Mouse (Mus musculus) heart, embryonic 13.5 days (tissue): ENCODE data around the gene Ift122. TPM values are rescaled to one million over a fixed set of nuclear protein-coding genes. Genes with fewer than 3 reads are reported as not detected.

Experiments
- ATAC-seq: fragments of 200-750 bp; cut with Nextera tagmentation; 2 replicates; pipeline ENCODE4 v1.8.0; 2017; ENCODE audit warnings: moderate TSS enrichment; ENCODE audit not compliant: insufficient number of reproducible peaks, low FRiP score, low TSS enrichment; ENCODE audit errors: extremely low read depth
- H3K27ac ChIP-seq: fragments of 300-500 bp; sonication (generic); replicated peaks from 2 replicates; pipeline ENCODE4 v1.5.1; 2015; ENCODE audit warnings: moderate library complexity, mild to moderate bottlenecking, inconsistent platforms
- H3K27me3 ChIP-seq: fragments of 300-500 bp; sonication (generic); replicated peaks from 2 replicates; pipeline ENCODE4 v1.6.1; 2015; ENCODE audit warnings: mild to moderate bottlenecking, inconsistent platforms
- H3K36me3 ChIP-seq: fragments of 300-500 bp; sonication (generic); 2 replicates; pipeline ENCODE4 v1.6.1; 2015; ENCODE audit warnings: mild to moderate bottlenecking, inconsistent platforms
- H3K4me1 ChIP-seq: fragments of 300-500 bp; sonication (generic); 2 replicates; pipeline ENCODE4 v1.6.1; 2015; ENCODE audit warnings: inconsistent platforms
- H3K4me2 ChIP-seq: fragments of 300-500 bp; sonication (generic); 2 replicates; pipeline ENCODE4 v1.6.1; 2015; ENCODE audit warnings: inconsistent platforms, mild to moderate bottlenecking, moderate library complexity
- H3K4me3 ChIP-seq: fragments of 300-500 bp; sonication (generic); 2 replicates; pipeline ENCODE4 v1.5.1; 2015; ENCODE audit warnings: moderate library complexity, mild to moderate bottlenecking, inconsistent platforms
- H3K9ac ChIP-seq: fragments of 300-500 bp; sonication (generic); 2 replicates; pipeline ENCODE4 v1.6.1; 2015; ENCODE audit warnings: inconsistent platforms, mild to moderate bottlenecking, moderate library complexity
- H3K9me3 ChIP-seq: fragments of 300-500 bp; sonication (generic); 2 replicates; pipeline ENCODE4 v1.6.1; 2016; ENCODE audit warnings: inconsistent platforms
- WGBS: fragments of 180-500 bp; shearing (Covaris S2); methylation state at CpG from one replicate; pipeline ENCODE4 v1.1.7; 2015; ENCODE audit warnings: mixed read lengths; 5-methylcytosine and 5-hydroxymethylcytosine counted together
- polyA plus RNA-seq: library from polyadenylated mRNA; unstranded; fragments of >200 nt; fragmentation: Nextera tagmentation; extraction: Ambion mirVana; gene quantifications from 2 replicates; pipeline ENCODE4 v1.2.1, GENCODE M21; 2015

Ift122 gene
- polyA plus RNA-seq, 1 experiment from 2014 or later: 21.2 TPM

DNA sequence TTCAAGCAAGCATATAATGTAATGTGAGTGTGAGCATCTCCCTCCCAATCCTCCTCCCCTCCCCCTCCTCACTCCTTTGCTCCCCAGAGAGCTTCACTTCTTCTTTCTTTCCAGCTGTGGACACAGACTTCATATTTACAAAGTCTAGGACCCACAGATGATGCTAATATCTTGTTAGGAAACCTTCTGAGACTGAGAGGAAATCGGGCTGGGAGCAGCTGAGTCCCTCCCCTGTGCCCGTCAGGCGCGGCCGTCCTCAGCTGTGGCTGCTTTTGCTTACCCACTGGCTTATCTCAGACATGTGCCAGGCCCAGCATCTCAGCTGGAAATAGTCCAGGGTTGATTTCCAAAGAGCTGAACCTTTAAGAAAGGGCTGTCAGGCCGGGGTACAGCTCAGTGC is 93.1 kb downstream of the Ift122 start:
- H3K27ac ChIP-seq: peak overlapping the region; percentile 63
- 11% methylated on average over 6 of the region's 6 CpGs for WGBS
- H3K4me1 ChIP-seq: peaks cover 52% of the 10 kb centered on the region
- H3K4me3 ChIP-seq: no peak overlapping the region
- H3K4me2 ChIP-seq: 0 out of 2 replicates have a peak overlapping the region, but pooled peaks have one; percentile 3
- H3K9ac ChIP-seq: peak overlapping the region; percentile 2; the same call in 1 of the 2 replicates
- no peaks in the 10 kb centered on the region for H3K9me3 ChIP-seq
- H3K27me3 ChIP-seq: no peaks in the 10 kb centered on the region
- no peaks in the 10 kb centered on the region for H3K36me3 ChIP-seq
- ATAC-seq: no peak

GRCm38 (mm10) chr6:115954506-115955074 is 101.3 kb downstream of the Ift122 start:
- Histone ChIP-seq H3K4me1 (peaks cover 60% of the 10 kb centered on the region), H3K4me3 (no peak overlapping the region), H3K4me2 (no peak overlapping the region), H3K27ac (no peak overlapping the region), H3K36me3 (peaks cover 51% of the 10 kb centered on the region), H3K9me3 (no peaks in the 10 kb centered on the region), H3K9ac (peak overlapping the region; percentile 34; the same call in 1 of the 2 replicates), H3K27me3 (no peaks in the 10 kb centered on the region)
- no peak for ATAC-seq
- WGBS: 81% methylated on average over 9 of the region's 9 CpGs

GRCm38 (mm10) chr6:115955169-115955568 is 101.9 kb downstream of the Ift122 start:
- Histone ChIP-seq H3K4me2 (no peak overlapping the region), H3K27ac (no peak overlapping the region), H3K9me3 (no peaks in the 10 kb centered on the region), H3K4me3 (no peak overlapping the region), H3K27me3 (no peaks in the 10 kb centered on the region), H3K9ac (no peak overlapping the region), H3K36me3 (peaks cover 56% of the 10 kb centered on the region), H3K4me1 (peaks cover 63% of the 10 kb centered on the region)
- no peak for ATAC-seq
- 81% methylated on average over 4 of the region's 4 CpGs for WGBS

- peaks cover 63% of the 10 kb centered on the region for H3K4me1 ChIP-seq
- peaks cover 61% of the 10 kb centered on the region for H3K36me3 ChIP-seq
- H3K9me3 ChIP-seq: no peaks in the 10 kb centered on the region
- ATAC-seq: no peak
- no peaks in the 10 kb centered on the region for H3K27me3 ChIP-seq
- no peak overlapping the region for H3K9ac ChIP-seq
- no peak overlapping the region for H3K27ac ChIP-seq
- no peak overlapping the region for H3K4me2 ChIP-seq
- WGBS: 78% methylated on average over 11 of the region's 11 CpGs
- H3K4me3 ChIP-seq: no peak overlapping the region
Measured at GRCm38 (mm10) chr6:115955664-115956063, 102.4 kb downstream of the Ift122 start.

- Histone ChIP-seq H3K4me1 (peaks cover 63% of the 10 kb centered on the region), H3K9ac (0 out of 2 replicates have a peak overlapping the region, but pooled peaks have one; percentile 11), H3K27me3 (no peaks in the 10 kb centered on the region), H3K36me3 (peaks cover 69% of the 10 kb centered on the region), H3K4me2 (no peak overlapping the region), H3K27ac (peak overlapping the region; percentile 64), H3K4me3 (no peak overlapping the region), H3K9me3 (no peaks in the 10 kb centered on the region)
- WGBS: 76% methylated on average over 13 of the region's 13 CpGs
- no peak for ATAC-seq
Measured at GRCm38 (mm10) chr6:115956418-115956921, 103.2 kb downstream of the Ift122 start.

DNA sequence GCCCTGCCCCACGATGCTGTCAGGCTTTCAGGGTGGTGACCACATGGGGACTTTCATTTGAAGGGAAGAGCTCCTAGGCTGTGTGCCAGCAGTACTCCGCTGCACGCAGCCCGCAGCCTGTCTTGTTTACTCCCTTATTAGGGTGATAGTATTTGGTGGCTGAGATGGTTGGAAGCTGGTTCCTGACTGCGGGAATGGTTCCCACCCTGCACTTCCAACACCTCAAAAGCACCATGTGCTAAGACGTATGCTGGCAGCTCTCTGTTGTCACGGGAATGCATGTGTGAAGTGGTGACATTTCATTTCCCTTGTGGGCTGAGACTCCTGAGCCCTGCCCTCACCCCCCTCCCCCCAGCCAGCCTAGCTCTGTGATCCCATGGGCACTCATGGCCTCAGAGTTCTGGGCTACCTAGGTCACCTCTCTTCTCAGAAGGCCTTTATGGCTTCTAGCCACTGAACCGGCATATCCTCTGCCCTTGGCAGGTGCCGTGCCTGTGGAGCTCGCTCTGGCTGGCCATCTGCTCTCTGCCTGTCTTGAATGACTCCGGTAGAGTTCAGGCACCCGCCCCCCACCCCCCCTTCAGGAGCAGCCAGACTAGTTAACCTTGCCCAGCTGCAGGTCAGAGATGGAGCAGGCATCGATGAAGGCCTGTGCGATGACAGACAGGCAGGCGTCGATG is 103.8 kb downstream of the Ift122 start:
- no peak overlapping the region for H3K4me3 ChIP-seq
- H3K27ac ChIP-seq: peak overlapping the region; percentile 64
- no peaks in the 10 kb centered on the region for H3K9me3 ChIP-seq
- 29% methylated on average over 16 of the region's 16 CpGs for WGBS
- peak overlapping the region; percentile 48; the same call in 1 of the 2 replicates for H3K9ac ChIP-seq
- no peaks in the 10 kb centered on the region for H3K27me3 ChIP-seq
- peaks cover 63% of the 10 kb centered on the region for H3K4me1 ChIP-seq
- H3K4me2 ChIP-seq: no peak overlapping the region
- H3K36me3 ChIP-seq: peaks cover 75% of the 10 kb centered on the region
- peak; percentile 41; the same call in 1 of the 2 replicates for ATAC-seq

DNA sequence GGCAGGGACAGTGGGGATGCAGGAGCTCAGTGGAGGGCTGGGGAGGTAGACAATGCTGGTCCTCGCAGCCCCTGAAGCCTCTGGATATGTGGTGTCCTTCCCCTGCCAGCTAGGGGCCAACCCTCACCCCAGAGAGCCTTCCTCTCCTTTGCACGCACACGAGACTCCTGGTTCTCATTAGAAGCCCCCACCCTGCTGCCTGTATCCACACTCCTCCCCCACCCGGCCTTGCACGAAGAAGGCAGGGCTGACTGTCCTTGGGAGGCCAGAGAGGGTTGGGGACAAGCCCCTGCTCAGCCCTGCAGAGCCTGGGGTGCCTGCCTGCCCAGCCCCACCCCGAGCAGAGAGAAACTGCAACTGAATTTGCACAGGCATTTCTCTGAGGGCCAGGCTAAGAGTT is 104.4 kb downstream of the Ift122 start:
- Histone ChIP-seq H3K27me3 (no peaks in the 10 kb centered on the region), H3K27ac (peak overlapping the region; percentile 64; the same call in 1 of the 2 replicates), H3K4me2 (no peak overlapping the region), H3K4me1 (peaks cover 69% of the 10 kb centered on the region), H3K4me3 (no peak overlapping the region), H3K9ac (peak overlapping the region; percentile 48; the same call in 1 of the 2 replicates), H3K36me3 (peaks cover 81% of the 10 kb centered on the region), H3K9me3 (no peaks in the 10 kb centered on the region)
- WGBS: 46% methylated on average over 6 of the region's 6 CpGs
- no peak for ATAC-seq

DNA sequence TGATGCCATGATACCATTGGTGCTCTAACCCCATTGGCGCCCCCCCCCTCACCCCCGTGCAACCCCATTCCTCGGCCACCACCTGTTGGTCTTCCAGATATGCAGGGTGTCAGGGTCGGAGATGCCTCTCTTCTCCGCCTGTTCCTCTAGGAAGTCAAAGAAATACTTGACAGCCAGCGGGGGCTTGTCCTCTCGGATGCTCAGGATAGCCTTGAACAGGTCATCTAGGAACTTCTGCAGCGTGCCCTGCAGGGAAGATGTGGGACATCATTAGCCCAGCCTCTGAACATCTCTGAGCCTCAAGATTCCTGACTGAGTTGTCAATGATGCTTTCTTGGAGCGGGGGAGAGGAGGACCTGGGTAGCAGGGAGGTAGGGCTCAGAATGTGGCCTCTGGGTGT is 105.2 kb downstream of the Ift122 start:
- H3K27me3 ChIP-seq: peaks cover 5% of the 10 kb centered on the region; the same call in 1 of the 2 replicates
- H3K9me3 ChIP-seq: no peaks in the 10 kb centered on the region
- no peak overlapping the region for H3K27ac ChIP-seq
- peaks cover 69% of the 10 kb centered on the region for H3K4me1 ChIP-seq
- no peak overlapping the region for H3K9ac ChIP-seq
- 87% methylated on average over 9 of the region's 9 CpGs for WGBS
- no peak overlapping the region for H3K4me3 ChIP-seq
- no peak overlapping the region for H3K4me2 ChIP-seq
- ATAC-seq: no peak
- H3K36me3 ChIP-seq: peaks cover 85% of the 10 kb centered on the region

DNA sequence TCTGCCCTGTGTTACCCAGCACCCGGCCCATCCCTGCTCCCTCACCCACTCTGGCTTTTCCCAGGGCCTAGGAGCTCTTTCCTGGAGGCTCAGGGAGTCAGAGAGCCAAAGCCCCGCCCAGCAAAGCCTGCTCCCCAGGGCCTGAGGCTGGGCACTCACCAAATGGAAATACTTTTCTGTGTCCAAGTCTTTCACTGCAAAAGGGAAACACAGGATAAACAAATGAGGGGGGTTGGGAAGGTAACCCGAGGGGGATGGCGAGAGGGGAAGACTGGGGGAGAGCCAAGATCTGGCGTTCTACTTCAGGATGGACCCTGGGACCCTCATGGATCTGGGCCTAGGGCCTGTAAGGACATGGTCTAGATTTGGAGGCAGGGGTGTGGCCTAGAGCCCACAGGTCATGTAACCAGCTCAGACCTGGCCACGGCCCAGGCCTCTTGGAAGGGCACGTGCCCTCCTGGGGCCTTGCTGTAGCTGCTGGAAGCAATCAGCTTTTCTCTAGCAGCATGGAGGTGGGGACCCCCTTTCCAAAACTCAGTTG is 106.0 kb downstream of the Ift122 start:
- Histone ChIP-seq H3K27ac (peak overlapping the region; percentile 12; the same call in 1 of the 2 replicates), H3K4me3 (no peak overlapping the region), H3K4me1 (peaks cover 61% of the 10 kb centered on the region), H3K27me3 (peaks cover 10% of the 10 kb centered on the region; the same call in 1 of the 2 replicates), H3K4me2 (no peak overlapping the region), H3K9me3 (no peaks in the 10 kb centered on the region), H3K9ac (peak overlapping the region; percentile 40; the same call in 1 of the 2 replicates), H3K36me3 (peaks cover 87% of the 10 kb centered on the region)
- 58% methylated on average over 7 of the region's 7 CpGs for WGBS
- ATAC-seq: no peak

DNA sequence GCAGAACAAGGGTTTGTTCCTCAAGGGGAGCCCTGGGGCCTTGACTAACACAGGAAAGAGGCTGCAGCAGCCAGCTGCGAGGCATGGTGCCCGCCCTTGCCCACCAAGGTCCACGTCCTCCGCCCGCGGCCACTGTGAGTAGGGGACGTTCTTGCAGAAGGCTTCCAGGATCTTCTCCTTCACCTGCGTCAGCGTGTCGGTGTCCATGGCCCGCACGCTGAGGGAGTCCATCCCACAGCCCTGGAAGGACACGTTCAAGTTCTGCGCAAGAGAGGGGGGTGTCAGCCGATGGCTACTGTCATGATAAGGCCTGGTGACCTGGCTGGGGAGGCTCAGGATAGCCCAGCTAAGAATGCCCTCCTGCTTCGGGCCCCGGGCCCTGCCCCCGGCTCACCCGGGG is 107.1 kb downstream of the Ift122 start:
- no peak for ATAC-seq
- WGBS: 86% methylated on average over 19 of the region's 19 CpGs
- Histone ChIP-seq H3K27me3 (peaks cover 10% of the 10 kb centered on the region; the same call in 1 of the 2 replicates), H3K9me3 (no peaks in the 10 kb centered on the region), H3K4me3 (no peak overlapping the region), H3K36me3 (peaks cover 80% of the 10 kb centered on the region), H3K27ac (no peak overlapping the region), H3K4me2 (no peak overlapping the region), H3K4me1 (peaks cover 52% of the 10 kb centered on the region), H3K9ac (no peak overlapping the region)

DNA sequence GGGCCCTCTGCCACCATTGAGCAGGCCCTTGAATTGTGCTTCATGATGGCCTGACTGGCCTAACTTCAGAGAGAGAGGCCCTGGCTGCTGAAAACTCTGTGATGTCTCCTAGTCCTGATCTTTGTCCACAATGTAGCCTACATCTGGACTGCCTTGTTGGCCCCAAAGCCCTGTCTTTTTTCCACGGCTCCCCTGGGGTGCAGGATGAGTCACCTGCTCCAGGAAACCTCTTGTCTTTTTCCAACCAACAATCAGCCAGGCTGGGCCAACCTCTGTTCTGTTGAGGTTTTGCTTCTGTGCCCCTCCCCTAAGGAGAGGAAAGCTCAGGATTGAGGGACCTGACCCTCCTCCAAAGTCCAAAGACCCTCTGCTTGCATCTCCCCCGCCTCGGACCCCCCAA is 108.5 kb downstream of the Ift122 start:
- Histone ChIP-seq H3K4me2 (no peak overlapping the region), H3K4me3 (no peak overlapping the region), H3K27ac (no peak overlapping the region), H3K27me3 (peaks cover 10% of the 10 kb centered on the region; the same call in 1 of the 2 replicates), H3K9ac (no peak overlapping the region), H3K9me3 (no peaks in the 10 kb centered on the region), H3K36me3 (peaks cover 83% of the 10 kb centered on the region), H3K4me1 (peaks cover 39% of the 10 kb centered on the region)
- 78% methylated on average over 3 of the region's 3 CpGs for WGBS
- no peak for ATAC-seq
